Mouse (Mus musculus) liver, postnatal 0 days (tissue): ENCODE results near the gene Gpx4.

Experiments used
- CTCF ChIP-seq: sonication (generic); IDR thresholded peaks from 2 replicates; pipeline ENCODE4 v1.5.1; 2016; ENCODE audit warnings: antibody characterized with exemption, low read depth
- EP300 ChIP-seq: IDR thresholded peaks from 2 replicates; pipeline ENCODE4 v1.6.1; 2016; ENCODE audit warnings: antibody characterized with exemption, low read depth, mild to moderate bottlenecking

GRCm38 (mm10) chr10:80001945-80002344 lies 45.0 kb upstream of the Gpx4 start:
- TF ChIP-seq CTCF, result no peak
- no peak for TF ChIP-seq EP300
